Mouse (Mus musculus): ENCODE data around the gene Skp2.

The Skp2 gene

GRCm38 (mm10) chr15:9124856-9125255, 30.4 kb downstream of the Skp2 start:
- ChIA-PET POLR2A (interaction anchor here in 2 of 4 experiments (1.0 to 3.0 kb wide), 13 partner anchors 8 to 65 kb away, joined by 3 to 18 read pairs (median 5); partner anchors contain the start of genes Lmbrd2 (in 2 of the 2) and Nadk2 (in 2 of the 2)), CTCF (interaction anchor here in 2 of 4 experiments (0.8 to 1.9 kb wide), 3 partner anchors 12 to 400 kb away, joined by 3 to 6 read pairs (median 3); no protein-coding TSS in a partner anchor)

GRCm38 (mm10) chr15:9122989-9123388, 32.2 kb downstream of the Skp2 start:
- POLR2A ChIA-PET: interaction anchor here in 2 of 4 experiments (1.2 to 3.0 kb wide), 6 partner anchors 8 to 18 kb away, joined by 3 to 16 read pairs (median 6); partner anchors contain the start of gene Lmbrd2 (in 2 of the 2)
- CTCF ChIA-PET: no interaction called here

DNA sequence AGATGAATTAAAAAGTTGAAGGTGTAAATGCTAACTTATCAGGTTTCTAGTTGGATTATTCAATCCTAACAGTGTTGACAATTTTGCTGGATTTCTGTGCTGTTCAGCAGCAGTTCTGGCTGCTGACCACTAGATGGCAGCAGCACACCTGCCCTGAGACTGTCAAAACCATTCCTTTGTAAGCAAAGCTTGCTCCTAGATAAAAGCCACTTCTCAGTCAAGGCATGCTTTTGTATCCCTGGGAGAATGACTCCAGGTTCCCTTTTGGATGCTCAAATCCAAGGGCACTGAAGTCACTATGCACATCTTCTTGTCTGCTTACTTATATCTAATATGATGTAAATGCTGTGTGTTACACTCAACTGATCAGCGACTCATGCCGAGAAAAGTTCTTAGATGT, 35.1 kb downstream of the Skp2 start:
- CTCF ChIA-PET: interaction anchor here (0.5 to 1.8 kb wide), 33 partner anchors 9 to 1357 kb away, joined by 3 to 9 read pairs (median 4); partner anchors contain the start of genes Lmbrd2 (in 2 of the 4) and Spef2 (in 2 of the 4)

DNA sequence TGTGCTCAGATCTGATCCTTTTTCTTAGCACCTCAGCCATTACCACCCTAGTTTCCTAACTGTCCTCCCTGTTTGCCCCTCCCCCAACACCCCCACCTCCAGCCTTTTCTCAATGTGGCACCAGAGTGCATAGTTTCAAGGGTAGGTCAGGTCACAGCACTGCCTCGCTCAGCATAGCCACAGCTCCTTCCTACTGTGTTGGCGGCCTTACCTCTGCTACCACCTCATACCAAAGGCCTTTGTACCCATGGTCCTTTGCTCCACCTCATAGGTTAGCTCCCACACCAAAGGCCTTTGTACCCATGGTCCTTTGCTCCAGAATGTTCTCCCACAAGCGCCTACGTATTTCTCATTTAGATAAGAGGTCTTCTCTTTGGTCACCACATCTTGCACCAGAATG, 36.4 kb downstream of the Skp2 start:
- CTCF ChIA-PET: interaction anchor here in 2 of 4 experiments (0.9 to 1.8 kb wide), 3 partner anchors 22 to 136 kb away, joined by 3 to 6 read pairs (median 5); partner anchors contain the start of gene Lmbrd2 (in 1 of the 2)
- POLR2A ChIA-PET: interaction anchor here in 2 of 4 experiments (0.6 to 1.4 kb wide), 4 partner anchors 11 to 491 kb away, joined by 3 to 4 read pairs (median 4); no protein-coding TSS in a partner anchor

More for the DNA sequence above, 35.1 kb downstream of the Skp2 start:
- POLR2A ChIA-PET: interaction anchor here (0.6 to 1.4 kb wide), 11 partner anchors 9 to 1172 kb away, joined by 3 to 5 read pairs (median 3); partner anchors contain the start of gene Lmbrd2 (in 1 of the 4)

GRCm38 (mm10) chr15:9114599-9114998, 40.6 kb downstream of the Skp2 start:
- POLR2A ChIA-PET: interaction anchor here in 1 of 4 experiments (1.1 to 1.6 kb wide), 2 partner anchors 9 kb away, joined by 4 to 5 read pairs; no protein-coding TSS in a partner anchor
- CTCF ChIA-PET: no interaction called here

- ChIA-PET CTCF (no interaction called here), POLR2A (interaction anchor here in 1 of 4 experiments (1.1 to 1.6 kb wide), 3 partner anchors 9 to 26 kb away, joined by 3 to 5 read pairs (median 4); partner anchors contain the start of gene Lmbrd2)
Measured at GRCm38 (mm10) chr15:9114131-9114530, 41.1 kb downstream of the Skp2 start.

DNA sequence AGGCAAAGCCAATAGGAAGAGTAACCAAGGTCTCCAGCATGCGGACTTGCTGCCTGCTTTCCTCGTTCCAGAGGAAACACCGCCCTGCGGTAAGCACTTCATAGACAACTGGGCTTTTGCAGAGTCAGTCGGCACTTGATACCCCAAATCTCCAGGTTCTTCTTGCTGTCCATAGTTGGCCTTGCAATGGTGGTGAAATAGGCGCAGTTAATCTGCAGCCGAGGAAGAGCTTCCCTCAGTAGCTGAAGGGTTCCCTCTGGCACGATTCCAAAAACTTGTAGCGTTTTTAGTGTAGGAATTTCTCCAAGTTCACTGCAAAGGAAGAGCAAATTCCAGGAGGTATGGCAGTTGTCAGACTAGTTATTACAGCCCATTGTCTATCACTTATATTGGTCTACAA, 41.7 kb downstream of the Skp2 start:
- CTCF ChIA-PET: no interaction called here
- POLR2A ChIA-PET: interaction anchor here in 2 of 4 experiments (1.1 to 1.7 kb wide), 4 partner anchors 8 to 27 kb away, joined by 3 to 6 read pairs (median 4); partner anchors contain the start of gene Lmbrd2 (in 2 of the 2)

DNA sequence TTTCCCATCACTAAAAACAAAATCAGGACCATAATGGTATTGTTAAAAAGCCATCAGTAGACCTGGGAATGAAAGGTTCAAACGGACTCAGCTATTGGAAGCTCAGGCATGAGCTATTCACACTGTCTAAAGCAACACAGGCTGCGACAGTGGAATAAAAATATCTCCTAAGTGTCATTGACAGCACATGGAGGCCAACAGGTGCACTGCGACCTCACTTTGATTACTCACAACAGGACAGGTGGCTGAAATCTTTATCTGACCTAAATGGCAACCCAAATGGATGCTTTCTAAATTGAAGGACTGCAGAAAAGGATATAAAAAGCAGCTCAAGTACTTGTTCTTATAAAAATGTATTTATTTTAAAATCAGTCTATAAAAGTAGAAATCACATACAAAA, 43.6 kb downstream of the Skp2 start:
- CTCF ChIA-PET: interaction anchor here in 2 of 4 experiments (1.2 to 2.3 kb wide), 4 partner anchors 9 to 21 kb away, joined by 4 to 7 read pairs (median 6); no protein-coding TSS in a partner anchor
- POLR2A ChIA-PET: interaction anchor here in 3 of 4 experiments (0.6 to 2.1 kb wide), 18 partner anchors 8 to 97 kb away, joined by 3 to 10 read pairs (median 5); partner anchors contain the start of genes Lmbrd2 (in 1 of the 3) and Nadk2 (in 1 of the 3)

- CTCF ChIA-PET: interaction anchor here in 2 of 4 experiments (1.2 to 2.3 kb wide), 3 partner anchors 9 to 22 kb away, joined by 4 to 7 read pairs (median 5); no protein-coding TSS in a partner anchor
- POLR2A ChIA-PET: interaction anchor here in 3 of 4 experiments (0.5 to 2.1 kb wide), 16 partner anchors 9 to 97 kb away, joined by 3 to 10 read pairs (median 4); partner anchors contain the start of genes Lmbrd2 (in 1 of the 3) and Nadk2 (in 1 of the 3)
Measured at GRCm38 (mm10) chr15:9110526-9111347, 44.5 kb downstream of the Skp2 start.

DNA sequence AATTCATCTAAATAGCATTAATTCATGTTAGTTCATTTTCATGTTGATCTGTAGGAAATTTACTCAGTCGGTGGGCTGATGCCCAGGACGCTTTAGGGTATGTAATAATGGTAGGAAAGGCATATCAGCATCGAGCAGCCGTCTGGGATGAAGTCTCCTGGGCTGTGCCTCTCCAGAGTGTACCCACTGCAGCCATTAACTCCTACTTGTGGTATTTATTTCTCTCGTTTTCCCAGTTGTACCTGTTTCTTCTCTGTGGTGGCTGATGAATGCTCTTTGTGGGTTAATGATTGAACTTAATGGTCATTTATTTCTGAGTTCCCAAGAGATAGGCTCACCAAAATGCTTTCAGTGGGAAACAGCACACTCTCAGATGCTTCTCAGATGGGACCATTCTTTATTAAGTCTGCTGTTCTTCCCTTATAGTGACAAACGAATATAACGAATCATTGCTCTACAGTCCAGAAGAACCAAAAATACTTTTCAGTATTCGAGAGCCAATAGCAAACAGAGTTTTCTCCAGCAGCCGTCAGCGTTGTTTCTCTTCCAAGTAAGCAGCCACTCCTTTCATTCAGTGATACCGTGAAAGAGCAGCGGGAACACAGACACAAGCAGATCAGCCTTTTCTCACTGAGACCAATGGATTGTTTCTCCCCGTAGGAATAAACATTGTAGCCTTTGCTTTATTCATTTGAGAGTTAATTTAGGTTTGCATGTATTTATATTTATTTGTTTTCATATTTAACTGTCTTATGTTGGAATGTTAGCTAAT, 48.7 kb downstream of the Skp2 start:
- ChIA-PET POLR2A (no interaction called here), CTCF (interaction anchor here in 1 of 4 experiments (0.6 kb wide), 1 partner anchor 480 kb away, joined by 3 read pairs; no protein-coding TSS in a partner anchor)

GRCm38 (mm10) chr15:9100446-9101077, 54.7 kb downstream of the Skp2 start:
- ChIA-PET POLR2A (interaction anchor here in 2 of 4 experiments (0.6 to 3.9 kb wide), 5 partner anchors 8 to 40 kb away, joined by 3 to 23 read pairs (median 3); partner anchors contain the start of gene Lmbrd2 (in 1 of the 2)), CTCF (interaction anchor here in 2 of 4 experiments (0.8 to 1.1 kb wide), 2 partner anchors 20 kb away, joined by 3 read pairs; no protein-coding TSS in a partner anchor)

- ChIA-PET CTCF (no interaction called here), POLR2A (interaction anchor here in 2 of 4 experiments (0.6 to 1.5 kb wide), 3 partner anchors 9 to 1569 kb away, joined by 3 to 9 read pairs (median 4); no protein-coding TSS in a partner anchor)
Measured at GRCm38 (mm10) chr15:9096865-9097264, 58.4 kb downstream of the Skp2 start.

- ChIA-PET CTCF (interaction anchor here in 1 of 4 experiments (0.5 to 0.6 kb wide), 2 partner anchors 23 to 1320 kb away, joined by 3 to 8 read pairs; partner anchors contain the start of gene Nadk2), POLR2A (interaction anchor here (0.7 to 3.2 kb wide), 25 partner anchors 8 to 397 kb away, joined by 3 to 26 read pairs (median 4); partner anchors contain the start of genes Nadk2 (in 3 of the 4) and Lmbrd2 (in 2 of the 4))
Measured at GRCm38 (mm10) chr15:9094366-9094750, 60.9 kb downstream of the Skp2 start.

GRCm38 (mm10) chr15:9093598-9094365, 61.4 kb downstream of the Skp2 start:
- ChIA-PET CTCF (interaction anchor here in 1 of 4 experiments (0.6 to 0.8 kb wide), 2 partner anchors 23 to 26 kb away, joined by 3 to 8 read pairs; partner anchors contain the start of gene Nadk2), POLR2A (interaction anchor here (0.7 to 3.2 kb wide), 24 partner anchors 8 to 397 kb away, joined by 3 to 26 read pairs (median 4); partner anchors contain the start of genes Nadk2 (in 3 of the 4) and Lmbrd2 (in 2 of the 4))

DNA sequence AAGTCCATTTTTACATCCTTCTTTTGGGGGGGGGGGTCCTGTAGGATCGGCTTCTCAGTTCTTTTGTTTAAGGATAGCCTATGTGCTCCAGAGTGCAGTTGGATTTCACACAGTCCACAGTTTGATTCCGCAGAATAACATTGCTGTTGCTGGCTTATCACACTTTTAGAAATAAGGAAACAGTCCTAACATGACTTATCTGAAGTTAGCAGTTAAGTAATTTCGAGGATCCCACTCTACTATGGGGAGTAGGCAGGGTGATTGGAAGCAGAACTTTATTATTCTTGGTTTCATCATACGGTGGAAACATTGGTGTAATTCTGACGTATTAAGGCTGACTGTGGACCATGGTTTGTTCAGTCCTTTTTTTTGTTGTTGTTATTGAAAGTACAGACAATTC, 64.6 kb downstream of the Skp2 start:
- CTCF ChIA-PET: no interaction called here

GRCm38 (mm10) chr15:9089136-9089720, 66.0 kb downstream of the Skp2 start:
- CTCF ChIA-PET: interaction anchor here in 3 of 4 experiments (0.6 to 1.4 kb wide), 3 partner anchors 31 to 1646 kb away, joined by 3 read pairs; no protein-coding TSS in a partner anchor

More for the DNA sequence above, 64.6 kb downstream of the Skp2 start:
- POLR2A ChIA-PET: no interaction called here

More at GRCm38 (mm10) chr15:9089136-9089720, 66.0 kb downstream of the Skp2 start:
- POLR2A ChIA-PET: interaction anchor here in 3 of 4 experiments (0.6 to 6.4 kb wide), 14 partner anchors 11 to 972 kb away, joined by 3 to 162 read pairs (median 3); partner anchors contain the start of genes Nadk2 (in 2 of the 3) and Lmbrd2 (in 1 of the 3)
